Mouse (Mus musculus) liver, postnatal 0 days (tissue): ENCODE measurements at regions not wholly inside any gene's neighbourhood (a gene's known extent, or its start where the extent isn't known, plus 50 kb on each side); places are given as distances from the start of the nearest gene placed in this dataset.

ENCODE experiments used
- ATAC-seq: fragments of 200-750 bp; cut with Nextera tagmentation; 2 replicates; pipeline ENCODE4 v1.8.0; 2017; ENCODE audit warnings: mild to moderate bottlenecking, moderate library complexity
- DNase-seq: peaks from one replicate; pipeline ENCODE4 v3.0.0-alpha.2; 2016
- H3K27ac ChIP-seq: fragments of 300-500 bp; sonication (generic); 2 replicates; pipeline ENCODE4 v1.5.1; 2014; ENCODE audit warnings: antibody characterized with exemption, moderate library complexity, mild to moderate bottlenecking, low read depth
- H3K27me3 ChIP-seq: fragments of 300-500 bp; sonication (generic); 2 replicates; pipeline ENCODE4 v1.6.1; 2014; ENCODE audit warnings: low read length, control low read depth, mixed read lengths; ENCODE audit not compliant: insufficient read depth
- H3K36me3 ChIP-seq: fragments of 300-500 bp; sonication (generic); replicated peaks from 2 replicates; pipeline ENCODE4 v1.6.1; 2014; ENCODE audit warnings: mild to moderate bottlenecking, control low read depth, low read length, moderate library complexity, mixed read lengths; ENCODE audit not compliant: insufficient read depth
- H3K4me1 ChIP-seq: fragments of 300-500 bp; sonication (generic); 2 replicates; pipeline ENCODE4 v1.6.1; 2014; ENCODE audit warnings: antibody characterized with exemption, mild to moderate bottlenecking, control low read depth; ENCODE audit not compliant: insufficient read depth
- H3K4me2 ChIP-seq: fragments of 300-500 bp; sonication (generic); 2 replicates; pipeline ENCODE4 v1.6.1; 2014; ENCODE audit warnings: low read depth, mild to moderate bottlenecking, low read length, moderate library complexity, mixed read lengths
- H3K4me3 ChIP-seq: fragments of 300-500 bp; sonication (generic); 2 replicates; pipeline ENCODE4 v1.5.1; 2014; ENCODE audit warnings: low read depth, low read length
- H3K9ac ChIP-seq: fragments of 300-500 bp; sonication (generic); replicated peaks from 2 replicates; pipeline ENCODE4 v1.6.1; 2014; ENCODE audit warnings: mild to moderate bottlenecking, moderate library complexity
- H3K9me3 ChIP-seq: fragments of 300-500 bp; sonication (generic); 2 replicates; pipeline ENCODE4 v1.6.1; 2016; ENCODE audit warnings: mild to moderate bottlenecking, control low read depth, low read length, mixed read lengths
- CTCF ChIP-seq: sonication (generic); IDR thresholded peaks from 2 replicates; pipeline ENCODE4 v1.5.1; 2016; ENCODE audit warnings: antibody characterized with exemption, low read depth
- EP300 ChIP-seq: IDR thresholded peaks from 2 replicates; pipeline ENCODE4 v1.6.1; 2016; ENCODE audit warnings: antibody characterized with exemption, low read depth, mild to moderate bottlenecking
- WGBS: fragments of 180-500 bp; shearing (Covaris S2); extraction: QIAGEN DNeasy Blood & Tissue Kit; methylation state at CpG from one replicate; pipeline ENCODE4 v1.1.7; 2014; ENCODE audit not compliant: insufficient replicate concordance; 5-methylcytosine and 5-hydroxymethylcytosine counted together

GRCm38 (mm10) chr14:98626476-98626875, 367.6 kb downstream of the Rpl36a-ps1 start:
- TF ChIP-seq CTCF (no peak), EP300 (no peak)
- DNase-seq (no peak), ATAC-seq (no peak)
- no peak overlapping the region for H3K27ac ChIP-seq
- no peak overlapping the region for H3K4me3 ChIP-seq
- no peak overlapping the region for H3K9ac ChIP-seq
- no peaks in the 10 kb centered on the region for H3K27me3 ChIP-seq
- no peaks in the 10 kb centered on the region for H3K36me3 ChIP-seq
- no peaks in the 10 kb centered on the region for H3K9me3 ChIP-seq
- 50% methylated on average over 7 of the region's 7 CpGs for WGBS
- H3K4me2 ChIP-seq = no peak overlapping the region
- no peaks in the 10 kb centered on the region for H3K4me1 ChIP-seq

GRCm38 (mm10) chr14:98625867-98626266, 368.3 kb downstream of the Rpl36a-ps1 start:
- Histone ChIP-seq H3K4me2 (no peak overlapping the region), H3K27me3 (no peaks in the 10 kb centered on the region), H3K9me3 (no peaks in the 10 kb centered on the region), H3K27ac (no peak overlapping the region), H3K36me3 (no peaks in the 10 kb centered on the region), H3K4me1 (no peaks in the 10 kb centered on the region), H3K4me3 (no peak overlapping the region), H3K9ac (no peak overlapping the region)
- no peak for TF ChIP-seq EP300
- no peak for TF ChIP-seq CTCF
- no peak for DNase-seq
- no peak for ATAC-seq
- WGBS = 69% methylated on average over 4 of the region's 4 CpGs

- Histone ChIP-seq H3K36me3 (no peaks in the 10 kb centered on the region), H3K27ac (no peak overlapping the region), H3K4me2 (no peak overlapping the region), H3K4me3 (no peak overlapping the region), H3K27me3 (no peaks in the 10 kb centered on the region), H3K9ac (no peak overlapping the region), H3K4me1 (no peaks in the 10 kb centered on the region), H3K9me3 (no peaks in the 10 kb centered on the region)
- ATAC-seq = peak; percentile 56; the same call in 1 of the 2 replicates
- 28% methylated on average over 2 of the region's 2 CpGs for WGBS
- DNase-seq = no peak
- TF ChIP-seq CTCF (no peak), EP300 (no peak)
Observed at GRCm38 (mm10) chr14:98605772-98606171, 388.3 kb downstream of the Rpl36a-ps1 start.

- Histone ChIP-seq H3K9ac (no peak overlapping the region), H3K4me1 (no peaks in the 10 kb centered on the region), H3K4me2 (no peak overlapping the region), H3K36me3 (no peaks in the 10 kb centered on the region), H3K27ac (no peak overlapping the region), H3K4me3 (no peak overlapping the region), H3K27me3 (no peaks in the 10 kb centered on the region), H3K9me3 (no peaks in the 10 kb centered on the region)
- WGBS = 65% methylated on average over 2 of the region's 2 CpGs
- ATAC-seq = no peak
- TF ChIP-seq CTCF (no peak), EP300 (no peak)
- no peak for DNase-seq
Observed at GRCm38 (mm10) chr14:98596252-98596651, 397.9 kb downstream of the Rpl36a-ps1 start.

GRCm38 (mm10) chr14:98589846-98590245, 404.3 kb downstream of the Rpl36a-ps1 start:
- 15% methylated on average over 4 of the region's 4 CpGs for WGBS
- Histone ChIP-seq H3K27ac (no peak overlapping the region), H3K4me2 (no peak overlapping the region), H3K9ac (no peak overlapping the region), H3K9me3 (no peaks in the 10 kb centered on the region), H3K27me3 (no peaks in the 10 kb centered on the region), H3K4me3 (no peak overlapping the region), H3K36me3 (no peaks in the 10 kb centered on the region), H3K4me1 (no peaks in the 10 kb centered on the region)
- peak; percentile 21; the same call in 1 of the 2 replicates for TF ChIP-seq CTCF
- no peak for TF ChIP-seq EP300
- no peak for DNase-seq
- ATAC-seq = no peak

- WGBS = 74% methylated on average over 1 of the region's 1 CpGs
- ATAC-seq = no peak
Observed at GRCm38 (mm10) chr14:98571644-98572043, 402.1 kb upstream of the Dach1 start.

GRCm38 (mm10) chr14:98562002-98562401, 392.4 kb upstream of the Dach1 start:
- Histone ChIP-seq H3K9ac (no peak overlapping the region), H3K9me3 (no peaks in the 10 kb centered on the region), H3K36me3 (no peaks in the 10 kb centered on the region), H3K4me1 (no peaks in the 10 kb centered on the region), H3K27me3 (no peaks in the 10 kb centered on the region), H3K27ac (no peak overlapping the region), H3K4me3 (no peak overlapping the region), H3K4me2 (no peak overlapping the region)
- TF ChIP-seq CTCF (no peak), EP300 (no peak)
- ATAC-seq = no peak
- no peak for DNase-seq

More at GRCm38 (mm10) chr14:98571644-98572043, 402.1 kb upstream of the Dach1 start:
- Histone ChIP-seq H3K9me3 (no peaks in the 10 kb centered on the region), H3K27ac (no peak overlapping the region), H3K36me3 (no peaks in the 10 kb centered on the region), H3K27me3 (no peaks in the 10 kb centered on the region), H3K4me2 (no peak overlapping the region), H3K9ac (no peak overlapping the region), H3K4me1 (no peaks in the 10 kb centered on the region), H3K4me3 (no peak overlapping the region)
- TF ChIP-seq EP300 = no peak
- TF ChIP-seq CTCF = no peak
- DNase-seq = no peak
